Mouse (Mus musculus) neural tube, embryonic 15.5 days (tissue): ENCODE measurements around the gene Palm3. TPM values are rescaled to one million over a fixed set of nuclear protein-coding genes. Genes with fewer than 3 reads are reported as not detected.

ENCODE experiments used
- ATAC-seq: fragments of 200-750 bp; cut with Nextera tagmentation; 2 replicates; pipeline ENCODE4 v1.8.0; 2017; ENCODE audit warnings: mild to moderate bottlenecking, moderate TSS enrichment, moderate library complexity; ENCODE audit not compliant: low FRiP score
- H3K27ac ChIP-seq: fragments of 300-500 bp; sonication (generic); replicated peaks from 2 replicates; pipeline ENCODE4 v1.5.1; 2015; ENCODE audit warnings: mild to moderate bottlenecking, inconsistent platforms
- H3K27me3 ChIP-seq: fragments of 300-500 bp; sonication (generic); replicated peaks from 2 replicates; pipeline ENCODE4 v1.6.1; 2015; ENCODE audit warnings: inconsistent platforms
- H3K36me3 ChIP-seq: fragments of 300-500 bp; sonication (generic); 2 replicates; pipeline ENCODE4 v1.6.1; 2015; ENCODE audit warnings: inconsistent platforms
- H3K4me1 ChIP-seq: fragments of 300-500 bp; sonication (generic); 2 replicates; pipeline ENCODE4 v1.6.1; 2015; ENCODE audit warnings: inconsistent platforms
- H3K4me2 ChIP-seq: fragments of 300-500 bp; sonication (generic); 2 replicates; pipeline ENCODE4 v1.6.1; 2015; ENCODE audit warnings: inconsistent platforms, mild to moderate bottlenecking, moderate library complexity
- H3K4me3 ChIP-seq: fragments of 300-500 bp; sonication (generic); replicated peaks from 2 replicates; pipeline ENCODE4 v1.5.1; 2015; ENCODE audit warnings: mild to moderate bottlenecking, inconsistent platforms
- H3K9ac ChIP-seq: fragments of 300-500 bp; sonication (generic); replicated peaks from 2 replicates; pipeline ENCODE4 v1.6.1; 2015; ENCODE audit warnings: mild to moderate bottlenecking, inconsistent platforms
- H3K9me3 ChIP-seq: fragments of 300-500 bp; sonication (generic); replicated peaks from 2 replicates; pipeline ENCODE4 v1.6.1; 2016; ENCODE audit warnings: inconsistent platforms
- WGBS: fragments of 180-500 bp; shearing (Covaris S2); methylation state at CpG from one replicate; pipeline ENCODE4 v1.1.7; 2015; ENCODE audit warnings: mixed read lengths; 5-methylcytosine and 5-hydroxymethylcytosine counted together
- polyA plus RNA-seq: library from polyadenylated mRNA; unstranded; fragments of >200 nt; fragmentation: Nextera tagmentation; extraction: Ambion mirVana; gene quantifications from 2 replicates; pipeline ENCODE4 v1.2.1, GENCODE M21; 2015

Palm3 gene
- polyA plus RNA-seq, 1 experiment from 2014 or later: 14.1 TPM

- no peaks in the 10 kb centered on the region for H3K36me3 ChIP-seq
- no peak for ATAC-seq
- H3K4me2 ChIP-seq: no peak overlapping the region
- H3K27me3 ChIP-seq: no peaks in the 10 kb centered on the region
- no peak overlapping the region for H3K9ac ChIP-seq
- H3K9me3 ChIP-seq: no peaks in the 10 kb centered on the region
- no peaks in the 10 kb centered on the region for H3K4me1 ChIP-seq
- no peak overlapping the region for H3K4me3 ChIP-seq
- no peak overlapping the region for H3K27ac ChIP-seq
- 92% methylated on average over 2 of the region's 2 CpGs for WGBS
Observed at GRCm38 (mm10) chr8:84060245-84060644, 39.0 kb downstream of the Palm3 start.

GRCm38 (mm10) chr8:84063861-84064610 is 42.8 kb downstream of the Palm3 start:
- ATAC-seq: no peak
- Histone ChIP-seq H3K4me3 (no peak overlapping the region), H3K4me1 (peaks cover 25% of the 10 kb centered on the region), H3K4me2 (no peak overlapping the region), H3K27ac (no peak overlapping the region), H3K27me3 (no peaks in the 10 kb centered on the region), H3K36me3 (no peaks in the 10 kb centered on the region), H3K9ac (no peak overlapping the region), H3K9me3 (no peaks in the 10 kb centered on the region)
- 73% methylated on average over 8 of the region's 8 CpGs for WGBS

GRCm38 (mm10) chr8:84065037-84065436 is 43.8 kb downstream of the Palm3 start, which contains the start of gene Gm10643:
Gene Gm10643 (minus strand): TSS chr8:84065137.
- H3K9ac ChIP-seq: peak within 1 kb of the TSS; percentile 60
- H3K27ac ChIP-seq: peak within 1 kb of the TSS; percentile 86
- H3K4me1 ChIP-seq: peaks cover 35% of the 10 kb centered on the region
- 100% methylated on average over 1 of the region's 1 CpGs for WGBS
- ATAC-seq: no peak
- H3K9me3 ChIP-seq: no peaks in the 10 kb centered on the region
- peak within 1 kb of the TSS; percentile 84 for H3K4me2 ChIP-seq
- H3K36me3 ChIP-seq: no peaks in the 10 kb centered on the region
- H3K27me3 ChIP-seq: no peaks in the 10 kb centered on the region
- peak within 1 kb of the TSS; percentile 98 for H3K4me3 ChIP-seq

GRCm38 (mm10) chr8:84065457-84066072 is 44.3 kb downstream of the Palm3 start:
- 16% methylated on average over 5 of the region's 5 CpGs for WGBS
- peak overlapping the region; percentile 84 for H3K4me2 ChIP-seq
- H3K4me1 ChIP-seq: peaks cover 40% of the 10 kb centered on the region
- peak overlapping the region; percentile 60 for H3K9ac ChIP-seq
- H3K4me3 ChIP-seq: peak overlapping the region; percentile 98
- H3K27me3 ChIP-seq: no peaks in the 10 kb centered on the region
- H3K9me3 ChIP-seq: no peaks in the 10 kb centered on the region
- ATAC-seq: no peak
- no peaks in the 10 kb centered on the region for H3K36me3 ChIP-seq
- peak overlapping the region; percentile 86 for H3K27ac ChIP-seq

GRCm38 (mm10) chr8:84066291-84066930 is 45.1 kb downstream of the Palm3 start, which contains the start of gene Rfx1:
Gene Rfx1 (plus strand): TSS chr8:84066834.
- H3K4me2 ChIP-seq: peak within 1 kb of the TSS; percentile 84
- no peaks in the 10 kb centered on the region for H3K9me3 ChIP-seq
- no peaks in the 10 kb centered on the region for H3K27me3 ChIP-seq
- peak; percentile 98 for ATAC-seq
- peak within 1 kb of the TSS; percentile 98 for H3K4me3 ChIP-seq
- peaks cover 47% of the 10 kb centered on the region for H3K4me1 ChIP-seq
- no peaks in the 10 kb centered on the region for H3K36me3 ChIP-seq
- peak within 1 kb of the TSS; percentile 97 for H3K27ac ChIP-seq
- H3K9ac ChIP-seq: peak within 1 kb of the TSS; percentile 96
- WGBS: under 1% methylated on average over 51 of the region's 51 CpGs

- Histone ChIP-seq H3K4me2 (peak overlapping the region; percentile 58), H3K9me3 (no peaks in the 10 kb centered on the region), H3K27ac (peak overlapping the region; percentile 97), H3K36me3 (no peaks in the 10 kb centered on the region), H3K4me3 (peak overlapping the region; percentile 98), H3K9ac (peak overlapping the region; percentile 96), H3K4me1 (peaks cover 54% of the 10 kb centered on the region), H3K27me3 (no peaks in the 10 kb centered on the region)
- peak; percentile 79 for ATAC-seq
- WGBS: under 1% methylated on average over 54 of the region's 58 CpGs
Observed at GRCm38 (mm10) chr8:84067047-84067573, 45.8 kb downstream of the Palm3 start.

- WGBS: 87% methylated on average over 7 of the region's 7 CpGs
- ATAC-seq: no peak
- H3K9me3 ChIP-seq: no peaks in the 10 kb centered on the region
- H3K4me2 ChIP-seq: peak overlapping the region; percentile 58
- H3K27me3 ChIP-seq: no peaks in the 10 kb centered on the region
- no peaks in the 10 kb centered on the region for H3K36me3 ChIP-seq
- H3K27ac ChIP-seq: no peak overlapping the region
- peak overlapping the region; percentile 96; the same call in 1 of the 2 replicates for H3K9ac ChIP-seq
- H3K4me3 ChIP-seq: peak overlapping the region; percentile 98
- peaks cover 62% of the 10 kb centered on the region for H3K4me1 ChIP-seq
Observed at GRCm38 (mm10) chr8:84067911-84068310, 46.6 kb downstream of the Palm3 start.

GRCm38 (mm10) chr8:84068316-84069035 is 47.2 kb downstream of the Palm3 start:
- ATAC-seq: no peak
- H3K4me1 ChIP-seq: peaks cover 67% of the 10 kb centered on the region
- peak overlapping the region; percentile 58 for H3K4me2 ChIP-seq
- H3K36me3 ChIP-seq: no peaks in the 10 kb centered on the region
- H3K9ac ChIP-seq: no peak overlapping the region
- H3K4me3 ChIP-seq: 0 out of 2 replicates have a peak overlapping the region, but pooled peaks have one; percentile 98
- 76% methylated on average over 12 of the region's 12 CpGs for WGBS
- no peak overlapping the region for H3K27ac ChIP-seq
- H3K9me3 ChIP-seq: no peaks in the 10 kb centered on the region
- H3K27me3 ChIP-seq: no peaks in the 10 kb centered on the region

GRCm38 (mm10) chr8:84069169-84069568 is 47.9 kb downstream of the Palm3 start:
- Histone ChIP-seq H3K4me3 (no peak overlapping the region), H3K27ac (no peak overlapping the region), H3K4me2 (no peak overlapping the region), H3K27me3 (no peaks in the 10 kb centered on the region), H3K9me3 (no peaks in the 10 kb centered on the region), H3K9ac (no peak overlapping the region), H3K36me3 (no peaks in the 10 kb centered on the region), H3K4me1 (peaks cover 74% of the 10 kb centered on the region)
- 42% methylated on average over 1 of the region's 1 CpGs for WGBS
- ATAC-seq: no peak

- no peaks in the 10 kb centered on the region for H3K9me3 ChIP-seq
- H3K36me3 ChIP-seq: no peaks in the 10 kb centered on the region
- H3K9ac ChIP-seq: no peak overlapping the region
- no peak for ATAC-seq
- H3K4me2 ChIP-seq: no peak overlapping the region
- H3K27ac ChIP-seq: peak overlapping the region; percentile 29
- no peaks in the 10 kb centered on the region for H3K27me3 ChIP-seq
- H3K4me3 ChIP-seq: no peak overlapping the region
- 52% methylated on average over 2 of the region's 2 CpGs for WGBS
- H3K4me1 ChIP-seq: peaks cover 80% of the 10 kb centered on the region
Observed at GRCm38 (mm10) chr8:84069750-84070149, 48.5 kb downstream of the Palm3 start.

GRCm38 (mm10) chr8:84070241-84070640 is 49.0 kb downstream of the Palm3 start:
- H3K27ac ChIP-seq: peak overlapping the region; percentile 29
- H3K4me3 ChIP-seq: no peak overlapping the region
- H3K27me3 ChIP-seq: no peaks in the 10 kb centered on the region
- H3K36me3 ChIP-seq: peaks cover 3% of the 10 kb centered on the region
- no peak overlapping the region for H3K4me2 ChIP-seq
- H3K4me1 ChIP-seq: peaks cover 81% of the 10 kb centered on the region
- no peak overlapping the region for H3K9ac ChIP-seq
- WGBS: 82% methylated on average over 5 of the region's 5 CpGs
- H3K9me3 ChIP-seq: no peaks in the 10 kb centered on the region
- ATAC-seq: no peak
